Mouse (Mus musculus): Measurements from ENCODE around the gene Nav2.

The Nav2 gene

DNA sequence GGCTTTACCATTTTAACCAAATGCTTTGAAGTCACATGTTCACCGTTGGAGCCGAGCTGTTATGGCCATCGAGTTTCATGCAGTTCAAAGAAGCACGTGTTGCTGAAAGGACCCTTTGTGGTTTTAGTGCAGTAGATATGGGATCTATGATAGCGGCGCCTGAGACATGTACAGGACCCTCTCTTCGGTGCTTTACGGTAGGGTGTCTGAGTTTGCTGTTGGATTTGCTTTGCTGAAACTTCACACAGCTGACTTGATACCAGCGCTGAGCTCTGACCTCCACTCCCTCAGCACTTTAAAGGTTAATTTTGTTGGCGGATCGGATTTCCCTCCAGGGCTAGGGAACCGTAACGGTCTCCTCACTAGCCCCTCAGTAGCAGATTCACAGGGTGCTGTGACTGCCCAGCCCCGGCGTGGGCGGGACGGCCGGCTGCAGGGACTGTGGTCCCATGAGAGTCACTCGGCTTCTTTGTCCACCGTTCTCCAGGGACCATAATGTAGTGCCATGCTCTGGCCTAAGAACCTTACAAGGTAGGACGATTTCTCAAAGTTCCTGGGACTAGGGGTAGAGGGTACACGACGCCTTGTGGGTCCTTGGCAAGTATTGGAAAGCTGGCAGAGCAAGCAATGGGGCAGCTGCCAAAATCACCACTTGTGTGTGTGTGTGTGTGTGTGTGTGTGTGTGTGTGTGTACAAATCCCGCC lies 614.0 kb downstream of the Nav2 start:
- DNase-seq (ENCODE audit: low read depth), result peak; percentile 2

DNA sequence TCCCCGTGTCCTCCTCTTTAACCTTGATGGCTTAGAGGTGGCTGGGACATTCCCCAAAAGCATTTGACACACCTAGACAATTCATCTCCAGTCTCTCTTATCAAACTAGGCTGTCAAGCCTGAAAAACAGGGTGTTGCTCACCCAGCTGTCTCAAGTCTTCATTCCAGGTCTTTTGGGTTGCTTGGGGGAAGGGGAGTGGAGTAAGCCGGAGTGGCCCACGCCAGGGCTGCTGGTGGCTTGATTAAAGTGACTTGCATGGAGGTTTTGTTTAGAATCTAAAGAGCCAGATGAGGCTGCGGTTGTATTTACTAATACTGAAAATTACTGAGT lies 614.6 kb downstream of the Nav2 start:
- DNase-seq (ENCODE audit: low read depth), result no peak

DNA sequence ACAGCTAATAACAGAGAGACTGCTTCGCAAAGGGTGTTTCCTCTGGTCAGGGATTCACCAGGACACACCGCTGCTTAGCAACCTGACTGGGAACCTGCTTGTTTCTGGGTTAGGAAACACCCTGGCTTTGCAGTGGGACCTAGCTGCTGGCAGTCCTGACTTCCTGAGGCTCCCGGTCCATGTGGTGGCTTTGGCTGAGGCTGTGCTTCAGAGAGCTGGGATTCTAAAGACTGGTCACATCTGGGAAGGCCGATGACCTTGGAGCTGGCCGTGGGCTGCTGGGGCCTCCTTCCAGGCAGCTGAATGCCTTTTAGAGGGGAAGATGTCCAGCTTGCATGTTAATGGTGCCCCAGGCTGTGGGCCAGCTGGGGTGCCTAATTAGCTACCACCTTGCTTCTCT lies 615.2 kb downstream of the Nav2 start:
- DNase-seq (ENCODE audit: low read depth), result no peak

DNA sequence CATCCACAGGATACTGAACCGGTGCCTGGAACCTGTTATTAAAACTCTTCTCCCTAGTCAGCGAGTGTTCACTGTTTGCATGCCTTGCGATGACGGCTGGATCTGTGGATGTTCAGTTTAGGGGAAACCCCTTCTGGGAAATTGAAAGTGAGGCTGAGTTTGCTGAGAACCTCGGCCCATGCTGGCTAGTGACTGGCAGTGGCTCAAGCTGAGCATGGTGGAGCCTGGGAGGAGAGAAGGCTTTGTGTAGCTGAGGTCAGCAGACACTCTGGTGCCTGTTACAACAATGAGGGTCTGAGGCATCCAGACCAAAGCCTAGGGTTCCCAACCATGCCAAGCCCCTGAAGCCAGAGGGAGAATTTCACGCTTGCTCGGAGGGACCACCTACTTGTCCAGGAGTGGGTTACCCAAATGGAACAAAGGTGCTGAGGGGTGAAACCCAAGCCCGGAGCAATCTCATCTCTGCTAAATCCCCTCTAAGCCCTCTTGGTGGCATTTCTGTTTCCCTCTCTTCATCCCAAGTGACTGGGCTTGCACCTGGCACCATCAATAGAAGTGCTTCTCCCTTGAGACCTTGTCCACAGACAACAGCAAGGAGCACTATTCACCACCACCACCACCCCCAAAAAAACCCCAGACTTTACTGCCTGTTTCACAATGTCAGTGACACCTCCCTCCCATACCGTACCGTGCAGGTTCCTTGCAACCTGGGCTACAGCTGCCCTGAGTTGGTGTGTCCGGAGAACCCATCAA lies 617.0 kb downstream of the Nav2 start:
- DNase-seq (ENCODE audit: low read depth), result no peak

DNA sequence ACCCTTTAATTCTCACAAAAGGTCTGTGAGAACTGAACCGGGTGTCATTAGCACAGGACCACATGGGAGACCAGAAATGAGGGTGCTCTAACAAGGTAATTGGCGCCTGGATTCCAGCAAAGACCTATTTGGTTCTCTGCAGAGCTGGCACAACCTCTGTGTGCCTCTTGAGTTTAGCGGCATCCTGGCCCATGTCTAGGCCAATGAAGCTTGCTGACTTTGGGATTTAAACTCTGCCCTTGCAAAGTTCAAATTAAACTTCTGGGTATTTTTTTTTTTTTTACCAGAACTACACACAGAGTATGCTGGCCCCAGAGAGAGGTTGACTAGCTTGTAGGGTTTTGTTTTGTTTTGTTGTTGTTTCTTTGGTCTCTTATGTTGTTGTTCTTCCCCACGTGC lies 617.6 kb downstream of the Nav2 start:
- DNase-seq (ENCODE audit: low read depth), result no peak

DNA sequence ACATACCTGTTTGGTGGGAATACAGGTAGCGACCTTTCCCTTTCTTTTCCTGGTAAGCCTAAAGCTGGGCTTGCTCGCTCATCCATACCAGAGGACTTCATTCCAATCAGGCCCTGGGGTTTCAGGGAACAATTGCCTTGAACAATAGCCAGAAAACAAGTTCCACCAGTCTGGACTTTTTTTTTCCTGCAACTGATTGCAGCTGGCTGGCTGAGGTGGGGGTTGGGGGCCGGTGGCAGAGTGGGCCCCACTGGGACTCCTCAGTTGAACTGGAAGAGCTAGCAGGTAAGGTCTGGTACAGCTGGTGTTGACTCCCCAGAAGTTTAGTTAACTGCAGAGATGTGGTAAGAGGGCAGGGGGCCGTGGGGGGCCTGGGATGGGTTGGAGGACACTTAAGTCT lies 619.0 kb downstream of the Nav2 start:
- DNase-seq (ENCODE audit: low read depth), result no peak

DNA sequence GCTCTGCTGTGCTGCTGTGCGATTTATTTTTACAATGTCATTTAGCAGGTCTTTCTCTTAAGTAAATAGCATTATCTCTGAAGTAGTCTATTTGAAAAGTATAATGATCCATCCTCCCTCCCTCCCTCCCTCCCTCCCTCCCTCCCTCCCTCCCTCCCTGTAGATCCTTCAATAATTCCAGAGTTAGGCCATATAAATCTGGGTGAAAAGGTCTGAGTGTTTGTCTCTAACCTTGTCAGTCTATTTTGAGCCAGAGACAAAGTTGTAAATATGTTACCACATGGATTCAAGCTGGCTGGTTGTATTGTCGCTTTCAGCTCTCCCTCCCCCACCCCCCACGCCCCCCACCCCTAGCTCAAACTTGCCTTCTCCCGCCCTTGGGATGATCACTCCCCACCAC lies 619.4 kb downstream of the Nav2 start:
- DNase-seq (ENCODE audit: low read depth), result no peak

DNA sequence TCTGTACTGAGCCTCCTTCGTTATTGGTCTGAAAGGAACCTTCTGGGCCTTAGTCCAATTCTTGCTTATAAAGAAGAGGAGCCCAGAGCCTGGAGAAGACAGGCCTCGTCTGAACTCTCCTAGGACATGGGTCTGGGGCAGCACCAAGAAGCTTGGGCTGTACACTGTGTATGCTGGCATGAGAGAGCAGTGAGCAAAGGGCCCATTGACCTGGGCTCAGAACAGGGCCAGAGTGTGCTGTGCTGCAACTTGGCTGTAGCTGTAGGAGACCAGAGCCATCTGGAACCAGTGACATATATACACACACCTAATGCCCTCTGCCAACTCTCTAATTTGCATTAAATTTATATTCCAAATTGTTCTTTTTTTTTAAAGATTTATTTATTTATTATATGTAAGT lies 621.0 kb downstream of the Nav2 start:
- DNase-seq (ENCODE audit: low read depth), result no peak

DNA sequence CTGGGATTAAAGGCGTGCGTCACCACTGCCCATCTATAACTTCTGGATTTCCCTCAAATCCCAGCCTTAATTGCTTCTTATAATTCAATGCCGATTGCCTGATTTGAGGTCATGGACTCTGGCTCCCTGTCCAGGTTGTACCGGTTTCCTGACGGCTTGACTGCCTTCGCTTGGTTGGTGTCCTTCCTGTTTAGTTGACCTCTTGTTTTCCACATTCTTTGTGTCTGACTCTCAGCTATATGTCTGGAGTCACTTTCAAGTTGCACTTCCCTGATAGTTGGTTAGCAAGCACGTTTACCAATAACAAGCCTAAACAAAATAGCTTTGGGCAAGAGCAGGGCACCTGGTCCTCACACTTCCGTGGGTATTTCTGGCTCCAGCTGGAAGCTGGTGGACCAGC lies 625.1 kb downstream of the Nav2 start:
- no peak for DNase-seq (ENCODE audit: low read depth)

DNA sequence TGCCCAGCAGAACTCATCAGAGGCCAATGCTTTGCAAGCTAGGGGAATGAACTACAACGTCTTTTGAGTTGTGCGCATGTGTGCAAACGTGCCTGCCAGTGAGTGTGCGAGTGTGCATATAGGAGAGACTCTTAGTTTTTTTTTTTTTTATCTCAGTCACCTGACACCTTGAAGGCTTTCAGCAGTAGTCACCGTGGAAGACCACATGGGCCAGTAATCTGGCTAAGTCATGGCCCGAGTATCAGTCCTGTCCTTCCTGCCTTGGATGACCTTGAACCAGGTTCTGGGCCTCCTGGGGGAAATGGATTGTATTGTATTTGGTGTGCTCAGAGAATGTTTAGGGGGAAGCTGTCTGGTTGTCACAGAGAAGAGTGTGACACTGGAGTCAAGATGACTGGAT lies 625.7 kb downstream of the Nav2 start:
- DNase-seq (ENCODE audit: low read depth), result no peak

DNA sequence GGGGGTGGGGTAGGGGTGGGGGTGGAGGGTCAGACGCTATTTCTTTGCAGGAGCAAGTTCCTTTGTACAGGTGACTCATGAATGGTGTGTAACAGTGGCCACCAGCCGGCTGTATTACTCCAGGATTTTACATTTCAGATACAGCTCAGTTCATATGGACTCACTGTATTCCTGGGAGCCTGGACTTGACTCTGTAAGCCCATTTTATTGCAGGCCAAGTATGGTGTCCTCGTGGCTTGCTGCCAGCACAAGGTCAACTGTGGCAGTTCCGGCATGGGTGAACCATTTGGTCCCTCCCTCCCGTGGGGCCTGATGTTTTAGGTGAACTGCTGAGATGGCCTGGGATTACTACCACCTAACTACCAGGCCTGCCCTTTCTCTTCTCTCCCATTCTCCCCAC lies 629.8 kb downstream of the Nav2 start:
- no peak for DNase-seq (ENCODE audit: low read depth)

DNA sequence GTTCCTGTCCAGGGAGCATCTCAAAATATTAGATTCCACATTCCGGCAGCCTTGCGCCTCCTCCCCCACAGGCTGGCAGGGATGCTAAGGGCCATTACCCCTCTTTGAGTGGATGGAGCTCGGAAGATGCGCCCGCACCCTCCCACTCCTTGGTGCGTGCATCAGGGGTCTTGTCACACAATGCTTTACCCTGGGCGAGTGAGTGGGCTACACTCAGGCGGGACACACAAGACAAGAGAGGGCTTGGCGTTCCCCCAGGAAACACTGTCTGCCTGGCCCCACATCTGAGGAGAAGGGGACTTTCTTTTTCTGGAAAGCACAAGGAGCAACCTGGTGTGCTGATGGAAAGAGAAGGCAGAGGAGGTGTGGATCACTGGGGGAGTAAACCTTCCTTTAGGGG lies 631.7 kb downstream of the Nav2 start:
- no peak for DNase-seq (ENCODE audit: low read depth)

DNA sequence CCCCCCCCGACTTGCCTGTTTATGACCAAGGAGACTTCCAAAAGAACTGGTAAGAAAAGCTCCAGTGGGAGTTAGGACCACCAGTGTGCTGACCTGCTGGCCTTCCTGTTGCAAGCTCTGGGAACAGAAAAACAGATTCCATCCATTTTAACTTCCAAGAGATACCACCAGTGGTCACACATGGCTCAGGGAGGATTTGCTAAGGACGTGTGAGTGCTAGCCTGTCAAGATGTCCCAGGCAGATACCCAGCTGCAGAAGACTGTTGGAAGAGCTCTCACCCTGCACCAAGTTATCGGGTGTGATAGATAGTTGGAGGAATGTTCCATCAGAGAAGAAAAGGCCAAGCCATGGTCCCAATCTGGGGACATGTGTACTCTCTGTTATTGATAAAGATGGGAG lies 633.6 kb downstream of the Nav2 start:
- no peak for DNase-seq (ENCODE audit: low read depth)

DNA sequence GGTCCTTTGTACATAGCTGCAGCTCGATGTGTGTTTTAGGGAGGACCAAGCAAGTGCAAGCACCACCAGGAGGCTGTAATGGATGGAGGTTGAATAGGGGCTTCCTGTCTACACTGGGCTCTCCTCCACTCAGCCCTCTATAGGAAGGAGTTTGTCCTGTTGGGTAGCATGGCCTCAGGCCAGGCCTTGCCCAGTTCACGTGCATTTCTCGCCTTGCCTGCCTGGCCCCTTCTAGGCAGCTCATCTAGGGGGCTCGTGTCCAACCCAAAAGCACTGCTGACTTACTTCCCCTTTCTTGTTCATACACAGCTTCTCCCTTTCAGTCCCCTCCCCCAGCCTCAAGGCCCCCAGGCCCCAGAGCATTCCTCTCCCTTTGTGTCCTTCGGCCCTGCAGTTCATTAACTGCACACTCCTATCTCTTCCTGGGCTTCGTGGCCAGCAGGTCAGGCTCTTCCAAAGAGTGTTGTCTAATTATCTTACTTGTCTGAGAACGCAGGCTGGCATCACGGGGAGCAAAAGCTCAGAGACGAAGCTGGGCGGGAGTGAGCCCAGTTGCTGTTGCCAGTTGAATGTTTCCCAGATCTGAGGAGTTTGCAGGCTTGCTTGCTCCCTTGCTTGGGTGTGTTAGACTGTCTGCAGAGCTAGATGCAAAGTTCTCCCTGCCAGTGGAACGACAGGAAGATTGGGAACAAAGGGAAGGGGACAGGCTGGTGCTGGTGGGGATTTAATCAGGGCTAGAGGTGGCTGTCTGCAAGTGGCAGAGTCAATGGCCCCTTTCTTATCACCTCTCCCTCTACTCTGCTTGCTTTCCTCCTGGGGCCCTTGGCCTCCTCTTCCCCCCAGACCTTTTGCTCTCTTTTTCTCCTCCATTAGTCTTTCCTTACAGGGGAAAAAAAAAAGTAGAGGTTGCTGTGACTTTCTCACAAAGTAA lies 636.5 kb downstream of the Nav2 start:
- no peak for DNase-seq (ENCODE audit: low read depth)

DNA sequence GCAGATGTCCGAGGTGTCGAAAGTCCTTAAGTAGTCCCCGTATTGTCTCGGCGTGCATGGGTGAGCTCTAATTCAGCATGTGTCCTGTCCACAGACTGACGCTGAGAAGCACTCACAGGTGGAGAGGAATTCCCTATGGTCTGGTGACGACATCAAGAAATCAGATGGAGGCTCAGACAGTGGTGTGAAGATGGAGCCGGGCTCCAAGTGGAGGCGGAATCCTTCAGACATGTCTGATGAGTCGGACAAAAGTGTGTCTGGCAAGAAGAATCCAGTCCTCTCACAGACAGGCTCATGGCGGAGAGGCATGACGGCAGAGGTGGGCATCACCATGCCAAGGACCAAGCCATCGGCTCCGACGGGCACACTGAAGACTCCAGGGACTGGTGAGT lies 637.2 kb downstream of the Nav2 start:
- DNase-seq (ENCODE audit: low read depth), result no peak

DNA sequence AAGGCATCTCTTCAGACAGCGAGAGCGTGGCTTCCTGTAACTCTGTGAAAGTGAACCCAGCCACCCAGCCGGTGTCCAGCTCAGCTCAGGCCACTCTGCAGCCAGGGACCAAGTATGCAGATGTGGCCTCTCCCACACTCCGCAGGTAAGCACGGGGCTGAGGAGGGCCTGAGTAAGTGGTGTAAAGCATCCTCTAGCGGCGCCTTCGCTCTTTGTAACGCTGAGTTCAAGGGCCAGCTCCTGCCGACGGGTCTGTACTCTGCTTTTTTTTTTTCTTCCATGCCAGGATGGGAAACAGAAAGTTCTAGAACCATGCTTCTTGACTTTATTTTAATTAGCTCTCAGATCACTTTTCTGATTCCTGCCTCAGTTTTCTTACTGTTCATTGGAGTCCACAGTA lies 639.9 kb downstream of the Nav2 start:
- DNase-seq (ENCODE audit: low read depth), result no peak

DNA sequence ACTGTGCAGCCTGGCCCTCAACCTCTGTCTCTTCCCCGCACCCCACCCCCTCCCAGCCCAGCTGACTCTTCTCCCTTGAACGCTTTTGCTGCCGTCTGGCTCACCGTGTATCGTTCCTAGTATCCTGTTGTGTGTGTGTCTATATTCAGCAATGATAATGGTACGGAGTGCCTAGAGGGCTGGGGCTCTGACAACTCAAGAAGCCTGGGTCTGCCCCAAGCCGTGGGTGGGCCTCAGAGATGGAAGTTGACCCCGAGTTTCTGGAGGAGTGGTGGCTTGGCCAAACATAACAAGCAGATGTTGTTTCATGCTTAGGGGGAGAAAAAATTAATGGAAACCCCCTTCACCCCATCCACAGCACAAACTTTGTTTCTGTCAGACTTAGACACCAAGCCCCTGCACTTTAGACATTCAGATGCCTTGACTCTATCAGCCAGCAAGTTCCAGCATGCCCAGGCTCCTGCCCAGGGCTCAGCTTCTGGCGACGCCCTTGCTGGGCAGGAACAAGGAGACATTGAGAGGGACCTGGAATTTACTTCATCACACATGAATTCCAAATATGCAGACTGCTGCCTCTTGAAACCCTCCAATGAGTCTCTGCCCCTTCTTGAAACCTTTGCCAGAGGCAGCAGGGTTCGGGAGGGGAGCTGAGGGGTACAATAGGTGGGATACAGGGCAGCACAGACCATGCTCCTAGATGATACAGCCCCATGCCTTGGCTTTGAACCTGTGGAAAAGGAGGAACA lies 644.9 kb downstream of the Nav2 start:
- no peak for DNase-seq (ENCODE audit: low read depth)

DNA sequence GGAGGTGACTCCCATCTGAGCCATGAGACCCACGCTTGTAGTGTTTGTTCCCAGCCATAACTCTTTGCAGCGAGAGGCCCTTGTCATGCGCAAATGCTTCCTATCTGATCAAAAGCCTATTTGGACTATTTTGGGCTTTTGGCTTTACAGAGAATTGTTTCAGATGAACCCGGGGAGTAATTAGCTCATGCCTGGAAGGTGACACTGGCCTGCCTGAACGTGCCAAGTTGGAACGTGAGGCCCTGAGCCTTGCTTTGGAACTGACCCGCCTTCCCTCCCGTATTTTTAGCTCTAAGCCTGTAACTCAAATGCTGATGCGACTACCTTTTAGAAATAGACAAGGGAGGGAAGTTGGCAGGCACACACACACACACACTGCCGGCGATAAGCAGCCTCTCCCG lies 649.7 kb downstream of the Nav2 start:
- no peak for DNase-seq (ENCODE audit: low read depth)

DNA sequence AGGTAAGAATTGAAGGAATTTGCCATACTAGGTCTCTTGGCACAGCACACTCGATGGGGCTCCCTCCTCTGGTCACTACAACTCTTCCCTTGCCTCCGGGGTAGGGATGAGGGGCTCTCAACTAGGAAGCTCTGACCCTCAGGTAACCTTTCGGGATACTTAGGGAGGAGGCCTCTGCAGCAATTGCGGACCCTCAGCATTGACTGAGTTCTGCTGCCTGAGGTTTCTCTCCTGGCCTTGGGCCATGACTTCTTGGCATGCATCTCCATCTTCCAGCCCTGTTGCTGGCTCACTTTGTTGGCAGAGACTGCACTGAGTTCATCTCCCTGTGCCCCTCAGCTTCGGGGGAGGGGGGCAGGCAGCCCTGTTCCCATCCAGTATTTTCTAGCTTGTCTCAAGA lies 650.4 kb downstream of the Nav2 start:
- no peak for DNase-seq (ENCODE audit: low read depth)

DNA sequence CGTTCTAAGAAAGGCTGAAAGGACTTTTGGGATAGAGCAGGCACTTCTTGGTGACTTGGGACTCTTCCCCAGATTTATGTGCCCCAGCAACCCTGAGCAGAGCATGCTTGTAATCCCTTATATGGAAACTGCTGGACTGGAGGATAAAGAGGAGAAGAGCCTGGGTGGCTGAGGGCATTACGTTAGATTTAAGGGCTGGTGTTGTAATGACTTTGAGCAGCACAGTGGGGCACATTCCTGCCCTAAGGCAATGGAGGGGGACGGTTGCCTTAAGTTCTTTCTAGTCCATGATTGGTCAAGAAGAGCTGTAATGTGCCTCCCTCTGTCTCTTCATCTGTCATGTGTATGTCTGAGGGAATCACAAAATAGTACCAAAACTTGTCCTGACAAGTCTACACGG lies 651.5 kb downstream of the Nav2 start:
- no peak for DNase-seq (ENCODE audit: low read depth)

DNA sequence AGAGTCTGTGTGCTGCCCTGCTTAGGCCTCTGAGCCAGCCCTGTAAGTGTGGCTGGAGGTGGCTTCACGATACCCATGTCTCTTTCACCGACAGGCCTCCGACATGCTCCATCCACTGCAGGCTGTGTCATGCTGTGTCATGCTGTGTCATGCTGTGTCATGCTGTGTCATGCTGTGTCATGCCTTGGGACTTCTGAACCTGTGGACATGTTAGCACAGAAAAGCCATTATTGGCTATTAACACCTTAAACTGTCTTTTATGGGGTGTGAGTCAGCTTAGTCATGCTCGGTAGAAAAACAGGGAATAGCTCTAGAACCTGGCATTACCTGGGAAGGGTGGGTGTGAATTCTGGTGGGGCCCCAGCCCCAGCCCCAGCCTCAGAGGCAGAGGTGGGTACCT lies 653.9 kb downstream of the Nav2 start:
- DNase-seq (ENCODE audit: low read depth), result no peak

DNA sequence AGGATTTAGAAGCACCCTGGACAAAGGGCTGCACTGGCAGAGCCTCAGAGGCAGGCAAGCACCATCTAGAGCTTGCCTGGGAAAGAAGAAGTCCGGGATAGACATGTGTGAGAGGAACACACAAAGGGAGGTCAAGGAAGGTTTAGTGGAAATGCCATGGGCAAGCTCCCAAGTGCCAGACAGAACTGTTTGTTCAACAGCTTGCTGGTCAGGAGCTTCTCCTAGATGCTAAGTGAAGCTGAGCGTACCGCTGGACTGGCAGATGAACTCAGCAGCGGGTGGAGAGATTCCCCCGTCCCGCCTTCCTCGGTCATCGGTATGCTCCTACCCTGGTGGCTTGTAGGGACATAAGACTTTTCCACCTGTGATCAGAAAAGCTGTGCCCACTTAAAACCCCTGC lies 654.3 kb downstream of the Nav2 start:
- no peak for DNase-seq (ENCODE audit: low read depth)
